Mouse (Mus musculus) lung, postnatal 0 days (tissue): Measurements from ENCODE around the gene Ptrh1.

Experiments
- CTCF ChIP-seq: IDR thresholded peaks from 2 replicates; pipeline ENCODE4 v1.5.1; 2016; ENCODE audit warnings: antibody characterized with exemption, mild to moderate bottlenecking
- EP300 ChIP-seq: IDR thresholded peaks from 2 replicates; pipeline ENCODE4 v1.6.1; 2016; ENCODE audit warnings: antibody characterized with exemption, mild to moderate bottlenecking, control low read depth

GRCm38 (mm10) chr2:32818208-32818607 lies 42.6 kb downstream of the Ptrh1 start:
- TF ChIP-seq CTCF (no peak), EP300 (no peak)
